Mouse (Mus musculus): ENCODE measurements around the gene Tmed9.
"Not testable (repeated sequence)": the region's sequence is repeated elsewhere in the genome, so short reads cannot be mapped to it uniquely, and the experiment has no call there.

Gene Tmed9

DNA sequence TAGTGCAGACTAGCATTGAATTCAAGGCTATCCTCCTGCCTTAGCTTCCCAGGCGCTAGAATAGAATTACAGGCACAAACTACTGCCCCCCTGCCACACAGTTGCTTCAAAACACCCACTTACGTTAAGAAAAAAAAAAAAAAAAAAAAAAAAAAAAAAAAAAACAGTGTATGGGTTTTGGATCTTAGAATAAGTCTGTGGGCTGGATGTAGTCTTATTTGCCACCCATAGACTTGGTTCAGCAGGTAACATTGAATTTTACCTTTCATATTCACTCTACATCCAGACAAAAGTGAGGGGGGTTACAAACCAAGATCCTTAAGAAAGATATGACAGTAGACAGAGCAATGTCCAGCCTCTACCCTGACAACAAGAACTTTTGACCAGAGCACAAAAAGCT is 5.6 kb upstream of the Tmed9 start:
- DNase-seq (ENCODE audit: low read depth, low spot score): no peak

- DNase-seq (ENCODE audit: low read depth, low spot score): not testable (repeated sequence)
Measured at GRCm38 (mm10) chr13:55568524-55568923, 5.0 kb upstream of the Tmed9 start.

DNA sequence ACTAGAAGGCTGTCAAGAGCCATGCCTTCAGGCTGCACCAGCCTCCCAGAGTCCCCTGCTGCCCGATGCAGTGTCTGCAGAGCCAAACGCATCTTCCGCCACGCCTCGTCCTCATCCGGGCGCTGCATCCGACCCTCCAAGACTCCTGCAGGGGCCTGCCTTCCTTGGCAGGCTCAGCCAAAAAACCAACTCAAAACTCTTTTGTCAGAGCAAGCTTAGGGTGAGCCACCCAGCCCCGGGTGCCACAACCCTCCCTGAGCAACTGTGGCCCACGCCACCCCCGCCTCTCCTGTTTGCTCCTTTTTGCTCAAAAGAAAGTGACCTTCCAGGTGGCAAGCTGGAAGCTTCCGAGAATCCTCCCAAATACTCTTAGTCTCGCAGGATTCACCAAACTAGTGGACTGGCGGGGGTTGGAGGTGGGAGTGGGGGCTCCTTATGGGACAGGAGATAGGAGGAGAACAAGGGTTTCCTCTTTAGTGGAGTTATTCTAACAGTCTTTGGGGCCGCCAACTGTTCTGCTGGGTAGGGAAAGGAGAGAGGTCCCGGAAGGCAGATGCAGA is 3.7 kb upstream of the Tmed9 start:
- peak; percentile 53 for DNase-seq (ENCODE audit: low read depth, low spot score)

- DNase-seq (ENCODE audit: low read depth, low spot score): peak; percentile 39
Measured at GRCm38 (mm10) chr13:55570286-55570973, 3.1 kb upstream of the Tmed9 start.

GRCm38 (mm10) chr13:55571027-55571751 is 2.3 kb upstream of the Tmed9 start, which contains the start of gene Fam193b:
TSS of gene Fam193b (minus strand) at chr13:55571120.
- DNase-seq (ENCODE audit: low read depth, low spot score): peak; percentile 95

GRCm38 (mm10) chr13:55571977-55572376 is 1.6 kb upstream of the Tmed9 start:
- DNase-seq (ENCODE audit: low read depth, low spot score): no peak

GRCm38 (mm10) chr13:55574321-55574720 is 789 bp downstream of the Tmed9 start:
- DNase-seq (ENCODE audit: low read depth, low spot score): peak; percentile 76

DNA sequence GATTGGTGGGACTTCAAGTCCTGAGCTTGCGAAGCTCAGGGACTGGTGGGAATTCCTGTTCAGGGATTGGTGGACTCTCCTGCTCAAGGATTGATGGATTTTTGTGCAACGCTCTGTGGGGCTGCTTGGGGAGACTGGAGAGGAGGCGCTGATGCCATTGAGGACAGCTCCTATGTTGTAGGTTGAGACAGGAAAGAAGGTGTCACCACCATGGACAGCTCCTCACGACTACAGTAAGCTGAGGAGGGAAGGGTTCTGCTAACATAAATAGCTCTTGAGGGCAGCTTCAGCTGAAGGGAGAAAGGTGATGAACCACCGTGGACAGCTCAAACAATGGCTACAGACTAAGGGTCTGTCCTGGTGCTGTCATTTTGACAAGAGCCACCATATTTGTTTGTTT is 2.4 kb downstream of the Tmed9 start:
- DNase-seq (ENCODE audit: low read depth, low spot score): no peak

GRCm38 (mm10) chr13:55576872-55577271 is 3.3 kb downstream of the Tmed9 start:
- not testable (repeated sequence) for DNase-seq (ENCODE audit: low read depth, low spot score)

GRCm38 (mm10) chr13:55578086-55578485 is 4.6 kb downstream of the Tmed9 start:
- no peak for DNase-seq (ENCODE audit: low read depth, low spot score)

- no peak for DNase-seq (ENCODE audit: low read depth, low spot score)
Measured at GRCm38 (mm10) chr13:55591961-55592490, 18.5 kb downstream of the Tmed9 start.

DNA sequence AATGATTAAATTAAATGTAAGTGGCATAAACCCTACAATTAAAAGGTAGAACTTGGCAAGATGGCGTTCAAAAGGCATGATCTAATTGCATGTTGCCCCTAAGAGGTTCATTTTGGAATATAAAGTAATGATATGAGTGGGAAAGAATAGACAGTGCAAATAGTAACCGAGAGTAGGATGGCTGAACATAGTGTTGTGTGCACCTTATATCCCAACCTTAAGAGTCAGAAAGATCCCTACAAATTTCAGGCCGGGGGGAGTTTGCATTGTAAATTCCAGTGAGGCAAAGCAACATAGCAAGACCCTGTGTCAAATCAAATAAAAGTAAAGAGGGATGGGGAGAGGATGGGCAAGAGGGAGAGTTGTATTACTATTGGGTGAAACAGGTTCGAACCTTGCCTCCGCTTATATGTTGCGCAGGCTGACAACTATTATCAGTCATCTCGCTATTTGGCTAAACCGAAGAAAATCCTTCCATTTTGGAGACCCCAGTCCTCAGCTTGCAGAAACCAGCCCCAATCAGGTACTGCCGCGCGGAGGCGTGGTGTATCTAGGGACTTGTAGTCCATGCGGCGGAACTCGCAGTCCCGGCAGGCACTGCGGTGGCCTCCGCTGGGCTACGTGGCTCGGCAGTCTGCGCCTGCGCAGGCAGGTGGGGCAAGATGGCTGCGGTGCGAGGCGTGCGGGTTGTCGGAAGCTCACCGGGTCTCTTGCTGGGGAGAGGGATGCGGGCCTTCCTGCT is 19.2 kb downstream of the Tmed9 start:
- DNase-seq (ENCODE audit: low read depth, low spot score): peak; percentile 98

DNA sequence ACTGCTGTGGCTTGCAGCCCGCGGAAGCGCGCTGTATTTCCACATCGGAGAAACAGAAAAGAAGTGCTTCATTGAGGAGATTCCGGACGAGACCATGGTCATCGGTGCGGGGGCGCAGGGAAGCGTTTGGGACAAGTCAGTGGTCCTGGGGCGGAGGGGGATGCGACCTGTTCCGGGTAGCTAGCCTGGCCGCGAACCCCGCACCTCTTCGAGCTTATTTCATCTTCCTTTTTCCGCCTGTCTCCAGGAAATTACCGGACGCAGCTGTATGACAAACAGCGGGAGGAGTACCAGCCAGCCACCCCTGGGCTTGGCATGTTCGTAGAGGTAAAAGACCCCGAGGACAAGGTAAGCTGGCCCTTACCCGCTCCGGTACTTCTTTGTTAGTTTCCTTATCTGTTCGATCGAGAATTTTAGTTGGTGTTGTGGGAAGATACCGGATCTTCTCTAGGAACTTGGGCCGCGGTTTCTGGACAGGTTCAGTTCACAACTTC is 19.8 kb downstream of the Tmed9 start:
- no peak for DNase-seq (ENCODE audit: low read depth, low spot score)

DNA sequence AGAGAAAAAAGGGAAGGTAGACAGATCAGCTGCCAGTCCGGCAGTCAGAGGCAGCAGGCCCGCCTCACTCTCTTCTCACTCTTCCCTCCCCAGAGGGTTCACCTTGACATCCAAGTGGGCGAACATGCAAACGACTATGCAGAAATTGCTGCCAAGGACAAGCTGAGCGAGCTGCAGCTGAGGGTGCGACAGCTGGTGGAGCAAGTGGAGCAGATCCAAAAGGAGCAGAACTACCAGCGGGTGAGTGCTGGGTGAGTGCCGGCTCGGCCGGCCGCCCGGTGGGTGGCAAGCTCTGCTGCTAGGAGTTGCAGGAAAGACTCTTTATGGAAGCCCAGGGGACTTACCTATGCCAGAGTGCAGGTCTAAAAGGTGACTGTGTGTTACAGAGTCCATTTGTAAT is 21.8 kb downstream of the Tmed9 start:
- peak; percentile 92 for DNase-seq (ENCODE audit: low read depth, low spot score)

- peak; percentile 68 for DNase-seq (ENCODE audit: low read depth, low spot score)
Measured at GRCm38 (mm10) chr13:55596802-55597201, 23.3 kb downstream of the Tmed9 start.

DNA sequence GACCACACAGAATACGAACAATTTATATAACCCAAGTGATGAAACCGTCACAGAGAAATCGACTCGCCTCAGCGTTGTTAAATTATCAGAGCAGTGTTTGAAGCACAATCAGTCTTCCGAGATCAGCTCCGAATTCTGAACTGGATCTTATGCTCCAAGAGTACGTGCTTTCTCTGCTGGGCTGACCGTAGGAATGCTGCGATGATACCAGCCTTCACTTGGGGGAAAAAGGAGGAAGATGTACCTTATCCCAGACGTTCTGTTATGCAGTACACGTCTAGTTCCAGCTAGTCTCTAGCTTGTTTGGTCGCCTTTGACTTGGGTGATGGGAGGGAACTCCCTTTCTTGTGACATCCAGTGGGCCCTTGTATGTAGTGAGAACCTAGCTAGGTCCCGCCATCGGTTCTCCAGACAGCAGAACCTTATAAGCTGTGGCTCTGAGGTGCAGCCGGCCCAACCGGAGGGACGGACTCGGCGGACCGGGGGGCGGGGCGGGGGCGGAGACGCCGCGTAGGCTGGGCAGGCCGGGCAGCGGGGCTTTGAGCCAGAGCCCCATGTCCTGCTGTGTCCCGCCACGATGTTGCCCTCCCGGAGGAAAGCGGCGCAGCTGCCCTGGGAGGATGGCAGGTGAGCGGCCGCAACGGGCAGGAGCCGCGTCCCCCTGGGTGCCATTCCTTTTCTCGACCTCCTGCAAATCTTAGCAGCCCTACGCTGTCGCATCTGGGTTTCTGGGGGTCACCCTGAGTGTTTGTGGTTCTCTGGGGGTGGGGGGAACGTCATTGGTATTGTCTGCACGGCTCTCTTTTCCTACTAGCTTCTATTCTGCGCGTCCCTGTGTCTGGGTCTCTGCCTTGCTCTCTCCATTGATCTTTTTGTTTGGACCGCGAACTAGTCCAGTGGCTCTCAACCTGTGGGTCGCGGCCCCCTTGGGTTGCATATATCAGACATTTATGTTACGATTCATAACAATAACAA is 26.3 kb downstream of the Tmed9 start, which contains the start of gene B4galt7:
Gene B4galt7, plus strand, starts transcription at position 331 of the 975 bp plus-strand sequence.
- DNase-seq (ENCODE audit: low read depth, low spot score): peak; percentile 89

DNA sequence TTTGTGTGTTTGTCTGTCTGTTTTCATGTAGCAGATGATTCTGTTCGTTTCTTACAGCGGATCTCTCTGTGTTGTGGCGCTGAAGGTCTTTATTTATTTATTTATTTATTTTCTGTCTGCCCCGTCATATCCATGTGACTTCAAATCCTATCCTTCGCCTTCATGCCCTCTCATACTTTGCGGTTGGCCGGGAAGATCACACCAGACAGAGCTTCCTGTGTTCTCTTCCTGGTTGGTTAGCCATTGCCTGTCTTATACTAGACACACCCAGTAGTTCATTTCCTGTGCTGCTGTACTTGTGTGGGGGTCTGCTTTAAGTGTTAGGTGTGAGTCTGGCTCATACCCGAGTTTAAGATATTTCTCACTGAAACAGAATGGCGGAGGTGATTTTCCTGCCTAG is 27.1 kb downstream of the Tmed9 start:
- DNase-seq (ENCODE audit: low read depth, low spot score): peak; percentile 34

GRCm38 (mm10) chr13:55601611-55602010 is 28.1 kb downstream of the Tmed9 start:
- peak; percentile 79 for DNase-seq (ENCODE audit: low read depth, low spot score)

- no peak for DNase-seq (ENCODE audit: low read depth, low spot score)
Measured at GRCm38 (mm10) chr13:55604606-55605005, 31.1 kb downstream of the Tmed9 start.

DNA sequence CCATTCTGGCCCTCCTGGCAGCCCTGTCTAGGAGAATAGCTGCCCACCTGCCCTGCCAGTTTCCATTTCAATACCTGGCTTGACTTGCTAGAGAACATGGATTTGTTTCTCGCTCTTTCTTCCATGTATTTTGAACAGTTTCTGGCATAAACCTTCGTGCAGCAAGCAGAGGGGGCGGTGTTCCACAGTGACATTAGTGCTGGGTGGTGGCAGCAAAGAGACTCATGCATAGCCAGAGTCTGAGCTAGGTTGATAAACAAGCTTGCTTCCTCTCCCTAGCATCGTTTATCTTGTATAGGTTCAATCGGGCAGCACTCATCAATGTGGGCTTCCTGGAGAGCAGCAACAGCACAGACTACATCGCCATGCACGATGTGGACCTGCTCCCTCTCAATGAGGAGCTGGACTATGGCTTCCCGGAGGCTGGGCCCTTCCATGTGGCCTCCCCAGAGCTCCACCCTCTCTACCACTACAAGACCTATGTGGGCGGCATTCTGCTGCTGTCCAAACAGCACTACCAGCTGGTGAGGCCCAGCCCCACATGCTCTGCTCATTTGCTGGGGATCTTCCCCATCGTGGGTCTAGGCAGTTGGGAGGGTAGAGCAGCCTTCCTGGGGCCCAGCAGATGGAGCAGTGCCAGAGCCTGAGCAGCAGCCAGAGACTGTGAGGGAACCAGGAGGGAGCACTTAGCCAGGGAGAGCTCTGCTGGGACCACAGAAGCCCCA is 33.5 kb downstream of the Tmed9 start:
- DNase-seq (ENCODE audit: low read depth, low spot score): peak; percentile 66
